Mouse (Mus musculus) lung, embryonic 16.5 days (tissue): ENCODE data around the gene Spint1. TPM values are rescaled to one million over a fixed set of nuclear protein-coding genes. Genes with fewer than 3 reads are reported as not detected.
A peak's percentile ranks its signal among the peaks of the same experiment; 100 is the strongest.

Experiments used
- ATAC-seq: fragments of 200-750 bp; cut with Nextera tagmentation; 2 replicates; pipeline ENCODE4 v1.8.0; 2017; ENCODE audit warnings: low read depth, mild to moderate bottlenecking, moderate library complexity
- H3K27ac ChIP-seq: fragments of 300-500 bp; sonication (generic); 2 replicates; pipeline ENCODE4 v1.5.1; 2014; ENCODE audit warnings: mild to moderate bottlenecking, control low read depth, low read length
- H3K27me3 ChIP-seq: fragments of 300-500 bp; sonication (generic); 2 replicates; pipeline ENCODE4 v1.6.1; 2014; ENCODE audit warnings: low read depth, low read length, mixed read lengths; ENCODE audit not compliant: control insufficient read depth, insufficient read depth
- H3K36me3 ChIP-seq: fragments of 300-500 bp; sonication (generic); 2 replicates; pipeline ENCODE4 v1.6.1; 2014; ENCODE audit warnings: low read length; ENCODE audit not compliant: control insufficient read depth, insufficient read depth
- H3K4me1 ChIP-seq: fragments of 300-500 bp; sonication (generic); replicated peaks from 2 replicates; pipeline ENCODE4 v1.6.1; 2014; ENCODE audit warnings: low read length, mixed read lengths; ENCODE audit not compliant: control insufficient read depth, insufficient read depth
- H3K4me2 ChIP-seq: fragments of 300-500 bp; sonication (generic); 2 replicates; pipeline ENCODE4 v1.6.1; 2014; ENCODE audit warnings: low read depth, low read length, control low read depth
- H3K4me3 ChIP-seq: fragments of 300-500 bp; sonication (generic); 2 replicates; pipeline ENCODE4 v1.5.1; 2014; ENCODE audit warnings: mild to moderate bottlenecking, low read length, control low read depth
- H3K9ac ChIP-seq: fragments of 300-500 bp; sonication (generic); 2 replicates; pipeline ENCODE4 v1.6.1; 2014; ENCODE audit warnings: low read length, control low read depth
- H3K9me3 ChIP-seq: fragments of 300-500 bp; sonication (generic); 2 replicates; pipeline ENCODE4 v1.6.1; 2016; ENCODE audit warnings: low read length; ENCODE audit not compliant: control insufficient read depth
- WGBS: fragments of 180-500 bp; shearing (Covaris S2); extraction: QIAGEN DNeasy Blood & Tissue Kit; methylation state at CpG from one replicate; pipeline ENCODE4 v1.1.7; 2014; 5-methylcytosine and 5-hydroxymethylcytosine counted together
- polyA plus RNA-seq: library from polyadenylated mRNA; unstranded; fragments of >200 nt; fragmentation: Nextera tagmentation; extraction: Ambion mirVana; gene quantifications from 2 replicates; pipeline ENCODE4 v1.2.1, GENCODE M21; 2015

The Spint1 gene
- polyA plus RNA-seq, 1 experiment from 2014 or later, result 34.2 TPM

GRCm38 (mm10) chr2:119202914-119203453 lies 34.2 kb upstream of the Spint1 start:
- H3K27me3 ChIP-seq, result no peaks in the 10 kb centered on the region
- WGBS, result 37% methylated on average over 5 of the region's 5 CpGs
- H3K4me1 ChIP-seq, result peaks cover 14% of the 10 kb centered on the region
- no peaks in the 10 kb centered on the region for H3K36me3 ChIP-seq
- no peaks in the 10 kb centered on the region for H3K9me3 ChIP-seq
- H3K9ac ChIP-seq, result no peak overlapping the region
- no peak overlapping the region for H3K4me3 ChIP-seq
- ATAC-seq, result 0 out of 2 replicates have a peak, but pooled peaks have one; percentile 40
- H3K27ac ChIP-seq, result 0 out of 2 replicates have a peak overlapping the region, but pooled peaks have one; percentile 34
- H3K4me2 ChIP-seq, result no peak overlapping the region

GRCm38 (mm10) chr2:119203871-119204460 lies 33.2 kb upstream of the Spint1 start:
- no peak for ATAC-seq
- peak overlapping the region; percentile 11; the same call in 1 of the 2 replicates for H3K27ac ChIP-seq
- H3K36me3 ChIP-seq, result no peaks in the 10 kb centered on the region
- no peak overlapping the region for H3K4me3 ChIP-seq
- WGBS, result 59% methylated on average over 4 of the region's 4 CpGs
- H3K27me3 ChIP-seq, result no peaks in the 10 kb centered on the region
- H3K4me1 ChIP-seq, result peaks cover 14% of the 10 kb centered on the region
- H3K4me2 ChIP-seq, result no peak overlapping the region
- no peak overlapping the region for H3K9ac ChIP-seq
- H3K9me3 ChIP-seq, result no peaks in the 10 kb centered on the region

- Histone ChIP-seq H3K4me2 (peak overlapping the region; percentile 53), H3K36me3 (peaks cover 9% of the 10 kb centered on the region), H3K4me3 (peak overlapping the region; percentile 86), H3K27me3 (no peaks in the 10 kb centered on the region), H3K27ac (peak overlapping the region; percentile 91), H3K4me1 (peaks cover 16% of the 10 kb centered on the region), H3K9me3 (no peaks in the 10 kb centered on the region), H3K9ac (peak overlapping the region; percentile 77)
- ATAC-seq, result peak; percentile 1; the same call in 1 of the 2 replicates
- WGBS, result 10% methylated on average over 6 of the region's 6 CpGs
Measured at GRCm38 (mm10) chr2:119207961-119208343, 29.2 kb upstream of the Spint1 start.

- H3K4me3 ChIP-seq, result peak within 1 kb of the TSS; percentile 86
- H3K4me2 ChIP-seq, result peak within 1 kb of the TSS; percentile 81
- H3K36me3 ChIP-seq, result peaks cover 11% of the 10 kb centered on the region
- peak within 1 kb of the TSS; percentile 91 for H3K27ac ChIP-seq
- no peaks in the 10 kb centered on the region for H3K27me3 ChIP-seq
- WGBS, result under 1% methylated on average over 51 of the region's 51 CpGs
- ATAC-seq, result peak; percentile 99
- H3K4me1 ChIP-seq, result peaks cover 12% of the 10 kb centered on the region
- no peaks in the 10 kb centered on the region for H3K9me3 ChIP-seq
- H3K9ac ChIP-seq, result peak within 1 kb of the TSS; percentile 81
Measured at GRCm38 (mm10) chr2:119208344-119209175, 28.6 kb upstream of the Spint1 start, which contains the start of the genes Zfyve19 and Dnajc17. Zfyve19 (plus strand) TSS chr2:119208617. Dnajc17 (minus strand) TSS chr2:119208795.

GRCm38 (mm10) chr2:119209176-119209507 lies 28.0 kb upstream of the Spint1 start:
- H3K9me3 ChIP-seq, result no peaks in the 10 kb centered on the region
- 2% methylated on average over 13 of the region's 13 CpGs for WGBS
- peaks cover 13% of the 10 kb centered on the region for H3K36me3 ChIP-seq
- H3K9ac ChIP-seq, result peak overlapping the region; percentile 81
- ATAC-seq, result no peak
- no peaks in the 10 kb centered on the region for H3K27me3 ChIP-seq
- peak overlapping the region; percentile 81 for H3K4me2 ChIP-seq
- H3K4me1 ChIP-seq, result peaks cover 10% of the 10 kb centered on the region
- peak overlapping the region; percentile 75 for H3K27ac ChIP-seq
- H3K4me3 ChIP-seq, result peak overlapping the region; percentile 86

GRCm38 (mm10) chr2:119229775-119230704 lies 7.1 kb upstream of the Spint1 start, which contains the start of gene Ppp1r14d:
Ppp1r14d (minus strand) TSS chr2:119229906.
- no peaks in the 10 kb centered on the region for H3K36me3 ChIP-seq
- no peak within 1 kb of the TSS for H3K4me3 ChIP-seq
- H3K9me3 ChIP-seq, result no peaks in the 10 kb centered on the region
- H3K4me1 ChIP-seq, result no peaks in the 10 kb centered on the region
- H3K27ac ChIP-seq, result no peak within 1 kb of the TSS
- no peaks in the 10 kb centered on the region for H3K27me3 ChIP-seq
- no peak within 1 kb of the TSS for H3K4me2 ChIP-seq
- 59% methylated on average over 6 of the region's 6 CpGs for WGBS
- H3K9ac ChIP-seq, result no peak within 1 kb of the TSS
- no peak for ATAC-seq

- Histone ChIP-seq H3K4me2 (peak overlapping the region; percentile 71), H3K27me3 (peaks cover 35% of the 10 kb centered on the region), H3K9me3 (no peaks in the 10 kb centered on the region), H3K4me3 (peak overlapping the region; percentile 61), H3K4me1 (peaks cover 6% of the 10 kb centered on the region; the same call in 1 of the 2 replicates), H3K27ac (peak overlapping the region; percentile 79), H3K9ac (peak overlapping the region; percentile 72), H3K36me3 (no peaks in the 10 kb centered on the region)
- 6% methylated on average over 22 of the region's 25 CpGs for WGBS
- peak; percentile 58 for ATAC-seq
Measured at GRCm38 (mm10) chr2:119236682-119237209, 416 bp upstream of the Spint1 start.

- peaks cover 6% of the 10 kb centered on the region; the same call in 1 of the 2 replicates for H3K4me1 ChIP-seq
- H3K4me3 ChIP-seq, result peak overlapping the region; percentile 61
- peak overlapping the region; percentile 79 for H3K27ac ChIP-seq
- H3K9me3 ChIP-seq, result no peaks in the 10 kb centered on the region
- H3K36me3 ChIP-seq, result no peaks in the 10 kb centered on the region
- WGBS, result 2% methylated on average over 31 of the region's 31 CpGs
- peak overlapping the region; percentile 72 for H3K9ac ChIP-seq
- ATAC-seq, result peak; percentile 43; the same call in 1 of the 2 replicates
- H3K4me2 ChIP-seq, result peak overlapping the region; percentile 71
- peaks cover 35% of the 10 kb centered on the region for H3K27me3 ChIP-seq
Measured at GRCm38 (mm10) chr2:119237871-119238220, 684 bp downstream of the Spint1 start.
